Mouse (Mus musculus): ENCODE measurements around the gene Ankar.

The Ankar gene

DNA sequence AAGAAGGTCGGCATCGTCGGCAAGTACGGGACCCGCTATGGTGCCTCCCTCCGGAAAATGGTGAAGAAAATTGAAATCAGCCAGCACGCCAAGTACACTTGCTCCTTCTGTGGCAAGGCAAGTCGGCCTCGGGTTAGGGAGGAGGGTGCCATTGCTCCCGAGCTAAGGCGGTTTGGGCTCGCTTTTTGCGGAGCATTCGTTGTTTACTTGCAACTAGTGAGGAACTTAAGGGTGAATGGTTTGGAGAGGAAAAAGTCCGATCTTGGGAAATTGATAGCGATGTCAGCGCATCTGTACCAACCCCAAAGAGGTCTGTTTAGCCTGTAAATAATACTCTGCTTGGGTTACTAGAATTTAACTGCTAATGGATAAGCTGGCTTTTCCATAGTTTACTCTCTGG, 11.3 kb upstream of the Ankar start:
- peak in 1 of 2 experiments; percentile 3 for DNase-seq (ENCODE audit: low read depth in 1 of 2, low spot score in 2 of 2)

DNA sequence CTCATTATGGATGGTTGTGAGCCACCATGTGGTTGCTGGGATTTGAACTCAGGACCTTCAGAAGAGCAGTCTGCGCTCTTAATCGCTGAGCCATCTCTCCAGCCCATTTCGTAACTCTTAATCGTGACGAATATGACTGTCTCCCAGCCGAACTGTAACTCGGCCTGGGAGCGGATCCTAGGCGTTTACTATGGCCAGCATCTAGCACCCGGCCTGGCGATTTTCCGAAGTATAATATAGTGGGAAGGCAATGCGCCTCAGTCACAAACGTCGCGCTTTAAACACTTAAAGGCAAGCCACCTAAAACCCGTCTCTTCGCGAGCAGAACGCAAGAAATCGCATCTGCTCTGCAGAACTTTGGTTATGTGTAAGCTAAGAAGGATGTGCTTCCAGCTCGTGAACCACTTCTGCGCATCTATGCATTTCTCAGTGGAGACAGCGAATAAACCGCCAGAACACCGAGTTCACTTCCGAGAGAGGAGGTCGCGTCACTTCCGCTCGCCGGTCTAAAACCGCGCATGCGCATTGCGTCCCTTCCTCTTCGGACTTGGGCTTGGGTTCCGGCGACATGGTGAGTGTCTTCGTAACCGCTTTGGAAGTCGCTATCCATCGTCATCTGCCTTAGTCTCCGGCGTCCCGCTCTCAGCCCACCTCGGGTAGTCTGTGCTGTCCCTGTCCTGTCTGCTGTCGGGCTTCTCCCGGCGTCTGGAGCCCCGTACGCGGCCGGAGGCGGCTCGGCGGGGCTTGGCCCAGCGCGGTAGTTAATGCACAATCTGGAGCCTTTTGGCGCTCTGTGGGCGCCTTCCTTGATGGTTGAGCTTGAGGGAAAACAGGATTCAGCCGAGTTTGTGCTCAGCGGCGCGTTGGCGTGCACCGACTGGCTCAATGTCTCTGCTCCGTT, 10.6 kb upstream of the Ankar start, which contains the start of gene Rpl37a:
Rpl37a (plus strand) TSS at position 538 of the 901 bp plus-strand sequence.
- DNase-seq (ENCODE audit: low read depth in 1 of 2, low spot score in 2 of 2), result peak; percentile 77 to 86

DNA sequence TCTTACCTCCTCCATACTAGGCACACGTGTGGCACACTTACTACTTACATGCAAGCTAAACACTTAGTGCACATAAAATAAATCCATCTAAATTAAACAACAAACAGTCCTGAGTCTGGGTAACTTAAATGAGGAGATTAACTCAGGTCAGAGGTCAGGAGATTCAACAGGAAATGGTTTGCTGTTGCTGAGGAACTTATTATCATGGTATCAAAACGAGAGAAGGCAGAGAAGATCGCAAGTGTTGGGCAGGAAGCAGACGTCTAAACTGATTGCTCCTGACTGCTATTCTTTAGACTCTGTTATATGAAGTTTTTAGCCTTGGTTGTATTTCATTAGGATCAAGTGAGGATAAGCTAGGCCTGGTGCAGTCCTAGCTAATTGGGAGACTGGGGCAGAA, 7.1 kb upstream of the Ankar start:
- DNase-seq (ENCODE audit: low read depth in 1 of 2, low spot score in 2 of 2), result no peak

DNA sequence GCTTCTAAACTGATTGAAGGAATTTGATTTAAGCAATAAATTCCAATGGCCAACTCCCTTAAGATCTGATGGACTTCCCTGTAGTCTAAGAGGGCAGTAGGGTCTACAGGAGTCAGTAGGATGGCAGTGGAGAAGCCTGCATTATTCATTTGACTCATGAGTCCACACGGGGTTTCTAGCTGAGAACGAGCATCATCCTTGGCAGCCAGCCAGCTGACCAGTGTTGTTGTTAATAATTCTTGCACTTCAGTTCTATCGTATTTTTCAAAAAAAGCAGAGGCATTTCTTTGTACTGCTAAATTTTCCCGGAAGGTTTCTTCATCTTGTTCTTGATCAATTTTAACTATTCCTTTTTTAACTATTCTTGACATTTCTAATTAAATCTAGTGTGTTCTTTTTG, 1.7 kb downstream of the Ankar start:
- DNase-seq (ENCODE audit: low read depth in 1 of 2, low spot score in 2 of 2), result no peak

DNA sequence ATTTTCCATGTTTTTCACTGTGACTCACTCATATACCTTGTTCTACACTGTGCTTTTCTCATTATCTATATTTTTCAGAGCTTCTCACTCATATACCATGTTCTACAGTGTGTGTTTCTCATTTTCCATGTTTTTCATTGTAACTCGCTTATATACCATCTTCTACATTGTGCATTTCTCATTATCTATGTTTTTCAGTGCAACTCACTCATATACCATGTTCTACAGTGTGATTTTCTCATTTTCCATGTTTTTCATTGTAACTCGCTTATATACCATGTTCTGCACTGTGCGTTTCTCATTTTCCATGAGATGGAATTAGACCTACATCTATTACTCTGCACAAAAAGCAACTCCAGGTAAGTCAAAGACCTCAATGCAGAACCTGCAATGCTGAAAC, 4.1 kb downstream of the Ankar start:
- no peak for DNase-seq (ENCODE audit: low read depth in 1 of 2, low spot score in 2 of 2)

DNA sequence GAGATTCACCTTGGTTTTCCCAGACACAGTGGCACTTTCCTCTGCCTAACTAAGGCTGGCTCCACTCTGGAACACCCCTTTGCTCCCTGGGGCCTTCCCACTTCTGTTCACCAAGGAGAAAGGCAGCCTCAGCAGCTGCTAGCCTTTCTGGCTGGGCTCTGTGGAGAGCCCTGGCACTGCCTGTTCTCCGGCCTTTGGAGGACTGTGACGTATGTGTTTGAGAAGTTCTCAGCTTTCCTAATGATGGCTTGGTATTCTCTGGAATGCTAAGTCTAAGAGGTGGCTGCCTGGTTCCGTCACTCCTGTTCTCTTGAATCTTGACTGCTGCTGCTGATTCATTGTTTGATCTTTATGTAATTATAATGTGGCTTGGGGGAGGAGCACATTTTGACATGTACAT, 27.3 kb downstream of the Ankar start:
- no peak for DNase-seq (ENCODE audit: low read depth in 1 of 2, low spot score in 2 of 2)

DNA sequence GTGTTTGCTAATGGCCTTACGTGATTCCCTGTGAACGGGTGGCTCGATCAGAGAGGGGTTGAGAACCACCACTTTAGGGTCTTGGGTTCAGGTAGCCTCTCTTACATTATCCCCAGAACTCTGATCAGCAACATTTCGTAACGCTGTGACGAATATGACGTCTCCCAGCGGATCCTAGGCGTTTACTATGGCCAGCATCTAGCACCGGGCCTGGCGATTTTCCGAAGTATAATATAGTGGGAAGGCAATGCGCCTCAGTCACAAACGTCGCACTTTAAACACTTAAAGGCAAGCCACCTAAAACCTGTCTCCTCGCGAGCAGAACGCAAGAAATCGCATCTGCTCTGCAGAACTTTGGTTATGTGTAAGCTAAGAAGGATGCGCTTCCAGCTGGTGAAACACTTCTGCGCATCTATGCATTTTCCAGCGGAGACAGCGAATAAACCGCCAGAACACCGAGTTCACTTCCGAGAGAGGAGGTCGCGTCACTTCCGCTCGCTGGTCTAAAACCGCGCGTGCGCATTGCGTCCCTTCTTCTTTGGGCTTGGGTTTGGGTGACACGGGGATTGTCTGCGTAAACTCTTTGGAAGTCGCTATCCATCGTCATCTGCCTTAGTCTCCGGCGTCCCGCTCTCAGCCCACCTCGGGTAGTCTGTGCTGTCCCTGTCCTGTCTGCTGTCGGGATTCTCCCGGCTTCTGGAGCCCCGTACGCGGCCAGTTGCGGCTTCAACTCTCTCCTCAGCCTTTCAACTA, 59.5 kb downstream of the Ankar start:
- DNase-seq (ENCODE audit: low read depth in 1 of 2, low spot score in 2 of 2), result no peak

DNA sequence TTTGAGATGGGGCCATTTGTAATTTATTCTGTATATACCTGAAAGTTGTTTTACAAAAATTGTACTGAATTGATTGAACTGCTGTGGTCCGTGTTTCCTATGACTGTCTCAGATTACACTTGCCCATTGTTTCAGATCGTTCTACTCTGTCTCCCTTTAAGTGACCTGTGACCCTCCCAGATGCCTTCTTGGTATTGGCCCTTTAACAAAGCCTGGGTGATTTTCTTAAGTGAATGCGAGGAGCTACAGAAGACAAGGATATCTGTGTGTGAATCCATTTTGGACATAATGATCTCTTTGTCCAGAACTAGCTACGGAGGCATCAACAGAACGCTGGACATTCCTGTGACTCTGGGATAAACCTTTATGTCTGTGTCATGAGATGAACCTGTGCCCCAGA, 65.2 kb downstream of the Ankar start:
- no peak for DNase-seq (ENCODE audit: low read depth in 1 of 2, low spot score in 2 of 2)

DNA sequence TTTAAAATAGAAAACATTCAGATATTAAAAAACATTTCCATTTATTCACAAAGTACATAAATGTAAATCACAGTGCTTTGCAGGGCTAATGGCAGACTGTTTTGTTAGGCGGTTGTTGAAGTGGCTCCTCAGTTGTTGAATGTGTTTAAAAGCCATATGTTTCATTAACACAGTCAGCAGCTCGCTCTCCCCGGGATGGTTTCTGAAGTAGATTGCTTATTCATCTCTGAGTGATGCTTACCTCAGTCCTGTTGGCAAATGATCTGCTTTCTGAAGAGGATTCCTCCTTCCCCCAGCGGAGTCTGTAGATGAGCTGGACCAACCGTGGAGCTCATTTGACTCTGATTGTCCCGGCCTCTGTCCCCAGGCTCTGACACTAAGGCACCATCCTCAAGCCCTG, 88.2 kb downstream of the Ankar start:
- DNase-seq (ENCODE audit: low read depth in 1 of 2, low spot score in 2 of 2), result no peak

DNA sequence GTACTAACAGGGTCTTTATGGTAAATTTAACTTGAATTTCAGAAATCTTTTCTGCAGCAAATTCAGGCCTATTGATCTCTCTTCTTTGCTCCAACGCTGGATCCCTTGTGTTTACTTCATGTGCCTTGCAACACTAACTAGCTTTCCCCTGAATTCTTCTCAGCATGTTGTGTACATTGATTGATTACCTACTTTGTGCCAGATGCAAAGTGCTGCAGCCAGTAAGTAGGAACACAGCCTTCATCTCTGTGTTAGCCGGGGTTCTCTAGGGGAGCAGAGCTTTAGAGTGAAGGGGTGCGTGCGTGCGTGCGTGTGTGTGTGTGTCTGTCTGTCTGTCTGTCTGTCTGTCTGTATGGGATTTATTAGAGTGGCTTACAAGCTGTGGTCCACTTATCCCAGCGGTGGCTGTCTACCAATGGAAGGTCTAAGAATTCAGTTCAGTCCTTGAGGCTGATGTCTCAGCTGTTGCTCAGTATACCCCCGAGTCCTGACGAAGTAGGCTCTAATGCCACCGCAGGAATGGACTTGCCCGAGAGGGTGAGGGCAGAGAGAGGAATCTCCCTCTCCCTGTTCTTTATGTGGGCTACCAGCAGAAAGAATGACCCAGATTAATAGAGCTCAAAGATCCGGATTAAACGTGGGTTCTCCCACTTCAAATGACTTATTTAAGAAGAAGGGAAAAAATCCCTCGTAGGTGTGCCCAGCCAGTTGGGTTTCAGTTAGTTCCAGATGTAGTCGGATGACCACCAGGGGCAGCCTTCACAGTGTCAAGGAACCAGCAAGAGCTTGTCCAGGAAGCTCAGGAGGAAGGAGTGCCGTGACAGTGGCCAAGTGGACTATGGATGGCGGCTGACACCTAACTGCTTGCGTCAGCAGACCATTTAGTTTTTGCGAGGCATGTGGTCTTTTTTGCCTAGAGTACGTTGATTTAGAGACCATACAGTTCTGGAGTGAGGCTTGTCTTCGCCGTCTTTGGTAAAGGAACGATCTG, 90.2 kb downstream of the Ankar start:
- DNase-seq (ENCODE audit: low read depth in 1 of 2, low spot score in 2 of 2), result no peak

DNA sequence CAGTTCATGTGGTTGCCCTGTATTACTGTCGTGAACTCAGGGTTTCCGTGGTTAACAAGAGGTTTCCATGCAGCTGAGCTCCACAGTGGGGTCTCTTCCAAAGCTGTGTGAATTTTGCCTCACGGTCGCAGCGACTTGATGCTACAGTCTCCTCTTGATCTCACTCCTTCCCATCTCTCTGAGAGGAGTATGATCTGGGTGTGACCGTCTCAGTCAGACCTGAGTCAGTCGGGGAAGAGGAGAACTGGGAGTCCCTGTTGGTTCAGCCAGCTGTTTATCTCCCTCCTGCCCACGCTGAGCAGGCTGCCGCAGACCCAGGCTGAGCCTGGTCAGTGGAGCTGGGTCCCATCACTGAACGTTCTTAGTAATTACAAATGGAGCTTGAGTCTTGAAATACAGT, 91.2 kb downstream of the Ankar start:
- DNase-seq (ENCODE audit: low read depth in 1 of 2, low spot score in 2 of 2), result no peak

DNA sequence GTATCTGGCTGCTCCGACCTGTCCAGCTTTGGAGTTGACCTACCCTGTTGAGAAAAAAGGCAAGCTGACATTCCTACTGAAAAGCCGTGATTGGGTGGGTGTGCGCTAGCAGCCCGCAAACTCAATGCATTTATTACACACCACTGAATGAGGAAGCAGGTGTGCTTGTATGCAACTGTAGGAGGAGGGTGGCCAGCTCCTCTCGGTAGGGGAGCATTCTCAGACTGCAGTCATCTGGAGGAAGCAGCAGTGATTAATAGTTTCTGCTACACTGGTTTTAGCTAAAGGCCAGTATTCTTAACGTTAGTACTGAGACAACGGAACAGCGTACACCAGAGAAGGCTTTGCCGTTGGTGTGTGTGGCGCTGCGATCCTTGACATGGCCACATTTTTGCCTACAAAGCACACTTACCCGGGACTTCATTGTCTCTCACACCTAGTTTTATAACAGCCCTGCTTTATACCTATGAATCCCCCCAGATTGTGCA, 94.1 kb downstream of the Ankar start:
- no peak for DNase-seq (ENCODE audit: low read depth in 1 of 2, low spot score in 2 of 2)

DNA sequence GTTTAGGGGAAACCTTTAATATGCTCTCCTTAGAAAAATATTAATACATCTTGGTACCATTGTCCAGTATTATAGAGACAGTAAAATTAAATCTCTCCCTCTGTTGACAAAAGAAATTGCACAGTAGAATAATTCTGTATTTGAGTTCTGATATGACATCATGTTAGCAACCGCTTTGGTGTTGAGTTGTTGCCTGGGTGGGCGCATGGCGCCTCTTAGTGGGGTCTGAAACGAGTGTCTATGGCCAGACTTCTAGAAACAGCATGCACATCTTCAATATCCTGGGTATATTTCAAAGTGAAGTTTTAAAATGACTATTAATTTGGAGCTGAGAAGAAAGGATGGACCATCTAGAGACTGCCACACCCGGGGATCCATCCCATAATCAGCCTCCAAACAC, 97.6 kb downstream of the Ankar start:
- no peak for DNase-seq (ENCODE audit: low read depth in 1 of 2, low spot score in 2 of 2)

DNA sequence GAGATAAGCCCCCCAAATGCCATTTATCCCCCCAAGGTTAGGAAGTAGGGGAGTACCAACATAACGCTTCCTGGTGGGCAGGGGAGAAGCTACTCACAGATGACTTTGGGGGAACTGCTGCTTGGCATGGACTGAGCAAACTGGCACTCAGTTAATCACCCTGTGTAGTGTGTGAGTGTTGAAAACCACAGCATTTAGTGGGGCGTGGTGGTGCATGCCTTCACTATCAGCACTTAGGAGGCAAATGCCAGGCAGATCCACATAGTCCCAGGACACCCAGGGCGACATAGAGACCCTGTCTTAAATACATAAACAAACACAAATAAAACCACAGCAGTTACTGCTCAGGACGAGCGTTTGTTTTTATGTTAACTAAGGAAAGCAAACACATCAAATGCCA, 98.2 kb downstream of the Ankar start:
- DNase-seq (ENCODE audit: low read depth in 1 of 2, low spot score in 2 of 2), result no peak

DNA sequence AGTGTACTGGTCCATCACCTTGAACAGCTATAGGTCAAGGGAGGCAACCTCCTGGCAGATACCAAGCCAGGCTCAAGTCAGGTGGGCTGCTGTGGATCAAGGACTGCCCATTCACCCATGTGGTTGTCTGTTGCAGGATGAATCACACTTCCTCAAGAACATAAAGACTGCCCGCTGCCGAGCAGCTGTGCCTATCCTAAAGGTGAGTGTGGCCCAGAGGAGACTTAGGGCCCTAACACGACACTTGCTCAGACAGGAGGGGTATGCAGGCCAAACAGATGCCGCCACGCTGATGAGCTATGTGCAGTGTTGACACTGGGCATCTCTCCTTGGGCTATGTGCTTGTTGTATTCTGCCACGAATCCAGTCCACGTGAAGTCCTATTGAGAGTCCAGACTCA, 99.1 kb downstream of the Ankar start:
- DNase-seq (ENCODE audit: low read depth in 1 of 2, low spot score in 2 of 2), result no peak

DNA sequence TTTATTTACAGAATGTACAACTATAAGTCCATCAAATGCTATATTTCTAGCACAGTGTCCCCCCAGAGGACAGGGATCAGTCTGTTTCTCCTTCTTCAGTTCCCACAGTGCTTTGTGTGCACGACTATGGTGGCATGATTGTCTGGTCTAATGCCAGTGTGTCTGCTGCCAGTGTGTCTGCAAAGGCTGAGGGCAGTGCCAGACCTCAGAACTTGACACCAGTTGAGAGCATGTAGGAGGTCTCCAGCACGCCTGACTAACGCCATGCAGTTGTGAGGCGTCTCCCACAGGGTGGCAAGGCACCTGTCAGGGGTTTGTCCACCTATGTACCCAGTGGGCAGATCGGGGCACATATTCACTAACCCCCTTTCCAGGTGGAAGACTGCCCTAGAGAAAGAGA, 99.6 kb downstream of the Ankar start:
- no peak for DNase-seq (ENCODE audit: low read depth in 1 of 2, low spot score in 2 of 2)

DNA sequence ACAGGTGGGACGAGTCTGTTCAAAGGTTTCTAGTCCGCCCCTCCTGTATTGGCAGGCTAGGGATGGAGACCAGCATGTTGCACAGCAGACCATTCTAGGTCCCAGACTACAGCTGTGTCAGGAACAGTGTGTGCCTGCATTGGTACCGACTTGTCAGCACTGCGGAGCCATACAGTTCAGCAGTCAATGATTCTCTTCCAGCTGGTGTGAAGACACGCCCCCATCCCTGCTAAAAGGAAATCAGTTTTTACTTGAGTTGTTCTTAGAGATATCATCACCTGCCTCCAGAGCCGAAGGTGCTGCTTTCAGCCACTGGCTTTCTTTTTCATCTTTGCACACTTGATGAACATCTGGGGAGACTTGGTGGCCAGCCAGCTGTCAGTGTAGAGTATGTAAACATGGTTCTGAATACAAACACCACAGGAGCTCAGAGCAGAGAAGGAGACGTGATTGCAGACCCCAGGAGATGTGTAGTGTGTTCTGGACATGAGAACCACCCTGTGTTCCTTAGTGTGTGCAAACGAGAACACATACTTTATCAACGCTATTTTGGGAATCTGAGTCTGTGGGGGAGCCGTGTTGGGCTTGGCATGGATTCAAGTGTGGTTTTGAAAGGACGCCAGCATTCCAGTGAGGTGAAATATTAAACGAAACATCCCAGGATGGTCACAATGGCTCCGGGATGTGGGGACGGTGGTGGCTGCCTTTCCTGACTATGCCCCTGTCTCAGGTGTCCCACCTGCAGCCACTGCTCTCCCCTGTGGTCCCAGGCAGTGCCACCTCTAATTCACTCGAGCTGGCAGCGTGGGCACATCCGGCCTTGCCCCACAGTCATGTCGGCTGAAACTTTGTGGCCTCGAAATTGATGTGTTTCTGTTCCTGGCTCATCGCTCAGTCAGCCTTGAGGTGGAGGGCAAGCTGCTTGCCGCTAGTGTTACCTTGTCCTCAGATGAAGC, 101.0 kb downstream of the Ankar start:
- no peak for DNase-seq (ENCODE audit: low read depth in 1 of 2, low spot score in 2 of 2)

DNA sequence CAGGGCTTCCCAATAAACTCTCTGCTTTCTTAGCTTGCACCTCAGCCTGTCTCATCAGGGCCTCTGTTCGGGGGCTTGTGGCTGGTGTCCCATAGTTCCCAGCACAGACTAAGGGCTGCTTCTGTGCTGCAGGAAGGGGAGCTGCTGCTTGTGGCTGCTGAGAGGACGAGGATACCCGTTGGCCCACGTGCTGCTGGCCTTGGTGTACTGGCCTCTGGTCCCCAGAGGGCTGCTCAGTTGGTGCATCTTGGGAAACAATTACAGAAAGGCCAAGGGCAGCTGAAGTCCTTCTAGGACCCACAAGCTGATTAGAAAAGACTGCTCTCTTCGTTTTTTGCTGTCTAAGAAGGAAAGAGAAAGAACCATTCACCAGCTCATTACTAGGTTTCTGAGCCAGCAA, 104.1 kb downstream of the Ankar start:
- no peak for DNase-seq (ENCODE audit: low read depth in 1 of 2, low spot score in 2 of 2)

DNA sequence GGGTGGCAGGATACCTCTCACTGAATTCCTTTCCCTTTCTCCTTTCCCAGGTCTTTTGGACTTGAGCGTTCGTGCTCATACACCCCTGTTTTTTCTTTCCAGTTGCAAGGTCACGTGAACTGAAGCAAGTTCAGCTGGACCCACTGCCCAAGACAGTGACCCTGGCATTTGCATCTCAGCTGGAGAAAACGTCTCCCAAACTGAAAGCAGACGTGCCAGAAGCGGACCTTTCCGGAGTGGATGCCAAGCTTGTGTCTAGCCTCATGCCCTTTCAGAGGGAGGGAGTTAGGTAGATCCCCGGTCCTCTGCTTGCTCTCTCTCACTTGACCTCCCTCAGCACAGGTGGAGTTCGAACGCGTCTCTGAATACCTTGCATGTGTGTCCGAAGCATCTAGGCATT, 104.7 kb downstream of the Ankar start:
- no peak for DNase-seq (ENCODE audit: low read depth in 1 of 2, low spot score in 2 of 2)
